Mouse (Mus musculus): ENCODE data around the gene Jak1.
"Not testable (repeated sequence)": the region's sequence is repeated elsewhere in the genome, so short reads cannot be mapped to it uniquely, and the experiment has no call there.

The Jak1 gene

GRCm38 (mm10) chr4:101275881-101276280 is 10.8 kb upstream of the Jak1 start:
- no peak for DNase-seq

- no peak for DNase-seq
Measured at GRCm38 (mm10) chr4:101270734-101271133, 5.7 kb upstream of the Jak1 start.

- DNase-seq = not testable (repeated sequence)
Measured at GRCm38 (mm10) chr4:101268506-101268905, 3.4 kb upstream of the Jak1 start.

- DNase-seq = no peak
Measured at GRCm38 (mm10) chr4:101265523-101265922, 441 bp upstream of the Jak1 start.

- DNase-seq = no peak
Measured at GRCm38 (mm10) chr4:101263968-101264740, 928 bp downstream of the Jak1 start.

GRCm38 (mm10) chr4:101261596-101261995 is 3.5 kb downstream of the Jak1 start:
- DNase-seq = no peak

- no peak for DNase-seq
Measured at GRCm38 (mm10) chr4:101260744-101261291, 4.3 kb downstream of the Jak1 start.

- no peak for DNase-seq
Measured at GRCm38 (mm10) chr4:101256526-101257210, 8.4 kb downstream of the Jak1 start.

GRCm38 (mm10) chr4:101254606-101255349 is 10.3 kb downstream of the Jak1 start:
- DNase-seq = no peak

GRCm38 (mm10) chr4:101254015-101254414 is 11.1 kb downstream of the Jak1 start:
- DNase-seq = no peak

- DNase-seq = no peak
Measured at GRCm38 (mm10) chr4:101252781-101253622, 12.1 kb downstream of the Jak1 start.

- DNase-seq = no peak
Measured at GRCm38 (mm10) chr4:101252016-101252415, 13.1 kb downstream of the Jak1 start.

GRCm38 (mm10) chr4:101249977-101250743 is 14.9 kb downstream of the Jak1 start:
- no peak for DNase-seq

- no peak for DNase-seq
Measured at GRCm38 (mm10) chr4:101247355-101247754, 17.7 kb downstream of the Jak1 start.

GRCm38 (mm10) chr4:101246569-101246968 is 18.5 kb downstream of the Jak1 start:
- DNase-seq = no peak

GRCm38 (mm10) chr4:101244257-101245011 is 20.6 kb downstream of the Jak1 start:
- no peak for DNase-seq

- DNase-seq = no peak
Measured at GRCm38 (mm10) chr4:101240875-101241173, 24.3 kb downstream of the Jak1 start.

GRCm38 (mm10) chr4:101240163-101240874 is 24.8 kb downstream of the Jak1 start:
- DNase-seq = no peak

- DNase-seq = no peak
Measured at GRCm38 (mm10) chr4:101239313-101240162, 25.5 kb downstream of the Jak1 start.
